Mouse (Mus musculus) forebrain, embryonic 10.5 days (tissue): Measurements from ENCODE around the gene Exoc1. TPM values are rescaled to one million over a fixed set of nuclear protein-coding genes. Genes with fewer than 3 reads are reported as not detected.

ENCODE experiments used
- DNase-seq: peaks from one replicate; pipeline ENCODE4 v3.0.0-alpha.2; 2017; ENCODE audit warnings: low spot score; ENCODE audit errors: extremely low spot score
- H3K27ac ChIP-seq: fragments of 300-500 bp; sonication (generic); 2 replicates; pipeline ENCODE4 v1.5.1; 2016; ENCODE audit warnings: mild to moderate bottlenecking
- H3K27me3 ChIP-seq: fragments of 300-500 bp; sonication (generic); 2 replicates; pipeline ENCODE4 v1.6.1; 2016; ENCODE audit warnings: mild to moderate bottlenecking; ENCODE audit not compliant: poor library complexity, severe bottlenecking
- H3K36me3 ChIP-seq: fragments of 300-500 bp; sonication (generic); replicated peaks from 2 replicates; pipeline ENCODE4 v1.6.1; 2016; ENCODE audit warnings: mild to moderate bottlenecking, moderate library complexity
- H3K4me1 ChIP-seq: fragments of 300-500 bp; sonication (generic); 2 replicates; pipeline ENCODE4 v1.6.1; 2016
- H3K4me3 ChIP-seq: fragments of 300-500 bp; sonication (generic); 2 replicates; pipeline ENCODE4 v1.5.1; 2016; ENCODE audit warnings: mild to moderate bottlenecking, moderate library complexity
- H3K9me3 ChIP-seq: fragments of 300-500 bp; sonication (generic); 2 replicates; pipeline ENCODE4 v1.6.1; 2016; ENCODE audit warnings: mild to moderate bottlenecking, moderate library complexity
- WGBS: fragments of 180-500 bp; shearing (Covaris S2); methylation state at CpG from one replicate; pipeline ENCODE4 v1.1.7; 2016; 5-methylcytosine and 5-hydroxymethylcytosine counted together
- polyA plus RNA-seq: library from polyadenylated mRNA; unstranded; fragments of >200 nt; fragmentation: Nextera tagmentation; extraction: Ambion mirVana; gene quantifications from 2 replicates; pipeline ENCODE4 v1.2.1, GENCODE M21; 2016

The Exoc1 gene
- polyA plus RNA-seq, 1 experiment from 2014 or later: 45.6 TPM

DNA sequence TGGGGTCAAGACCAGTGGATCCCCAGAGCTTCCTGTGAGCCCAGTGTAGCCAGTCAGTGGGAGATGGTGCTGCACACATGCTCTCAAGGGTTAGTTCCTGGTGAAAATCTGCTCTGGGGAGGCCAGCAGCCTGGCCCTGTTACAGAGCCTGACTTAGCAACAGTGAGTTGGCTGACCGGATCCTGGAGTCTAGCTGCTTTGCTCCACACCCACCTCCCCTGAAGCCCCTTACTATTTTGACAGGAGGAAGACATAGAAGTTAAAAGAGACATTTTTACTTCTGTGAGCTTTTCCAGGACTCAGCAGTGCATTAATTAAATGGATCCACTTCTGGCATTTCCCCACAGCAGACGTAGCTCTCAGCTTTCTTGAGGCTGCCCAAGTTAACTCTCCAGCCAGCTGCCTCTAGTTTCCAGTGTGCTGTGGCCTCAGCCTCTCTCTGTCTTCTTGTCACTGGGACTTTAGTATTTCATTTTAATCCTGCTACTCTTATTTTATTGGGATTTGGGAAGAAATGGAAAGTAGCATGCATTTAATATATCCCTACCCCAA, 87.2 kb downstream of the Exoc1 start:
- Histone ChIP-seq H3K27ac (no peak overlapping the region), H3K27me3 (no peaks in the 10 kb centered on the region), H3K4me1 (no peaks in the 10 kb centered on the region), H3K9me3 (no peaks in the 10 kb centered on the region), H3K4me3 (no peak overlapping the region), H3K36me3 (peaks cover 95% of the 10 kb centered on the region)
- no peak for DNase-seq
- 86% methylated on average over 2 of the region's 2 CpGs for WGBS

- DNase-seq: no peak
- no peaks in the 10 kb centered on the region for H3K9me3 ChIP-seq
- no peaks in the 10 kb centered on the region for H3K4me1 ChIP-seq
- no peaks in the 10 kb centered on the region for H3K27me3 ChIP-seq
- H3K27ac ChIP-seq: no peak overlapping the region
- H3K36me3 ChIP-seq: peaks cover 95% of the 10 kb centered on the region
- no peak overlapping the region for H3K4me3 ChIP-seq
- 89% methylated on average over 7 of the region's 7 CpGs for WGBS
Observed at GRCm38 (mm10) chr5:76618750-76619149, 89.6 kb downstream of the Exoc1 start.

Other genes with a start within 250 kb of the Exoc1 start
- gene Clock, start 224.5 kb upstream of the Exoc1 start, polyA plus RNA-seq: 10.2 and 11.5 TPM in 2 replicates
- gene Pdcl2, start 198.2 kb upstream of the Exoc1 start, polyA plus RNA-seq: not detected in 2 replicates
- gene Nmu, start 165.5 kb upstream of the Exoc1 start, polyA plus RNA-seq: 0.84 and 0.99 TPM in 2 replicates
- gene Gm7271, start 45.3 kb upstream of the Exoc1 start, polyA plus RNA-seq: not detected in 2 replicates
- 10.8 and 12.2 TPM in 2 replicates for gene Cep135, start 59.4 kb downstream of the Exoc1 start, polyA plus RNA-seq
- 29.7 and 31.6 TPM in 2 replicates for gene C530008M17Rik, start 127.2 kb downstream of the Exoc1 start, polyA plus RNA-seq